Mouse (Mus musculus) thymus, postnatal 0 days (tissue): ENCODE measurements around the gene Emc4. TPM values are rescaled to one million over a fixed set of nuclear protein-coding genes. Genes with fewer than 3 reads are reported as not detected.

Experiments
- DNase-seq: peaks from one replicate; pipeline ENCODE4 v3.0.0-alpha.2; 2015; ENCODE audit warnings: low spot score
- polyA plus RNA-seq: library from polyadenylated mRNA; unstranded; fragments of >200 nt; fragmentation: Nextera tagmentation; extraction: Ambion mirVana; gene quantifications from 2 replicates; pipeline ENCODE4 v1.2.1, GENCODE M21; 2015

Gene Emc4
- polyA plus RNA-seq, 1 experiment from 2014 or later, result 127 TPM

DNA sequence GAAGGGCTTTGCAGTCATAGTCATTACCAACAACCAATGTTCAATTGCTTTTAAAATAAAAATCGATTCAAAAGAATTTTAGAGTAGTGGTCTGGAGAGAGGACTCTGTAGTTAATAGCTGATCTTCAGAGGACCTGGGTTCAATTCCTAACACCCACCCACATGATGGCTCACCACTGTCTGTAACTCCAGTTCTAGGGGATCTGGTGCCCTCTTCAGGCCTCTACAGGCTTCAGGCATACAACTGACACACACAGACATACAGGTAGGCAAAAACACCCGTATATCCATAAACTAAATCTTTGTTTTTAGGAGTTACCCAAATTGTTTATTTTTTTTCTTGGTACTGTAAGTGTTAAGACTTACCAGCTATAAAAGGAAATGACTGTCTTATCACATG lies 28.1 kb downstream of the Emc4 start:
- DNase-seq, result peak; percentile 6

DNA sequence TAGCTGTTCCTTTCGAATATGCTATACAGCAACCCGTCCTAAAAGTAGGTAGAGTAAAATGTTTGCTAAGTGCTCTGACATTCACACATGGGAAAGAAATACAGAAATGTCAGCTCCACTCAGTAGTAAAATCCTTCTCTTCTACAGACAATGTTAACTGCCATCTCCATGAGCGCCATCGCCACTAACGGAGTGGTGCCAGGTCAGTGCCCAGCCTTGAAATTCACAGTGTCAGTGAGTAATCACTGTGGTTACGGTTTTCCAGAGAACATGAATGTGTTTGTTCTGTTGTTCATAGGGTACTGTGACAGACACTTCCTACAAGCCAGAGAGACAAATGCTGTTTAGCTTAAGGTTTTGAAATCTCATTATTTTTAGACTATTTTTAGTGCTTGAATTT lies 30.6 kb downstream of the Emc4 start:
- no peak for DNase-seq

DNA sequence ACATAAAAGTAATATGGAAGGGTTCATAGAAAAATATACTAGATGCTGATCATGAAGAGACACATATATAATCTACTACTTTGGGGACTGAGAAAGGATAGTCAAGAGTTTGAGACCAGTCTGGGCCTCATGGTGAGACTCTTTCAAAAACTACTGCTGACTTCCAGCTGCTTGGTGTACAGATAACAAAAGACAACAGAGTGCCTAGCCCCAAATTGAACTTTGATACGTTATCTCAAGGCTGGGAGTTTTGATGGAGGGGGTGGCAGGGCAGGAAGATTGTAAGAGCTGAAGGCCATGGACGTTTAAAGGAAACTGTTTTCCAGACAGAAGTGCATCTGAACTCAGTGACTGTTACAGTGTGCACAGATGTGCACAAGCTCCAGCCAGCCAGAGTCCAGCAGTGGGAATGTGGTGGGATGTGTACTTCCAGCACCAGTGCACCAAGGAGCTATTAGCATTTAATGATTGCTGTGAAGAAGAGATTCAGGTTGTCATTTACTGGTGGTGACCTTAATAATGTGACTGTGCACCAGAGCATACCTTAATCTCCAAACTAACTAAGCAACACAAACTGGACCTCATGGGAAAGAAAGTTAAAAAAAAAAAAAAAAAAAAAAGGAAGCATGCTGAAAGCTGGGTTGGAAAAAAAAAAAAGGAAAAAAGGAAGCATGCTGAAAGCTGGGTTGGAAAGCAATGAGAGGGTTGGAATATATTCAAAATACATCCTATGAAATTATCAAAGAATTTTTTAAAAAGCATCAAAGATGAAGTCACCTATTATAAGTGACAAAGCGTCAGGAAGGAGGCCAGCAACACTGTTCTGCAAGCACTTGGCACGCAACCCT lies 35.6 kb downstream of the Emc4 start:
- no peak for DNase-seq

DNA sequence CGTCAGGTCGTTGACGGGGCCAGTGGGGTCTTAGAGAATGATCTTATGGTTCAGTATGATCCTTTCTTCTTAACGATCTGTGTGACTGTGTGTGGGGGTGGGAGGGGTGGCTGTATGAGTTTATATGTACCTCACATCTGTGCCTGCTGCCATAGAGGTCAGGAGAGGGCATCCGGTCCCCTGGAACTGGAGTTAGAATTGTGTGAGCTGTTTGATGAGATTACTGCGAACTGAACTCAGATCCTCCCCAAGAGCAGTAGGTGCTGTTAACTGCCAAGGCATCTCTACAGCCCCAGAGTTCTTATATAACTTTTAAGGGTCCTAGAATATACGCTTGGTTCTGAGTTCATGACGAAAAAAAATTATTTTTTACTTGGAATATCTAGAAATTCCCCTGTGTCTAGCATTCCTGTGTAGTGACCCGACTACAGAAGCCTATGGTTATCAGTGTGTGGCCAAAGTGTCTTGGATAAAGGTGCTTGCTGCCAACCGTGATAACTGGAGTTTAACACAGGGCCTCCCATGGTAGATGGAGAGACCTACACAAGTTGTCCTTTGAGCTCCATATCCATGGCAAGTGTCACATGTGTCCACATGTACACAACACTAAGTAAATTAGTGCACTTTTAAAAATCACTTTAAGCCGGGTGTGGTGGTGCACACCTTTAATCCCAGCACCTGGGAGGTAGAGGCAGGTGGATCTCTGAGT lies 39.6 kb downstream of the Emc4 start:
- no peak for DNase-seq

DNA sequence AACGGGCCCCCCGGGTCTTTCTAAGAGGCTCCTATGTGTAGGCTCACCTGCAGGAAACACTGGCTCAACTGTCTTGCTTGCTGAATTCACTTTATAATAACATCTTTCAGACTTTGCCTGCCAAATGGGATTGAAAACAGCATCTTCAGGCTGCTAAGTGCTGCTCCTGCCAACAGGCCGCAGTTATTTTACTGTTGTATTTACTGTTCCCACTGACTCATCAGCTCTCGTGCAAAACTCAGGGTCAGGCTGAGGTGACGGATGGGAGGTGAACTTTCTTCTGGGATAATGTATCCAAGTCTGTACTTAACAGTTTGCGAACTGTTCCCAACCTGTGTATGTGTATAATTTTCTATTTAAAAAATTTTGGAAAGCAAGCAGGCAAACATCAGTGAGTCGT lies 48.9 kb downstream of the Emc4 start:
- DNase-seq, result no peak

DNA sequence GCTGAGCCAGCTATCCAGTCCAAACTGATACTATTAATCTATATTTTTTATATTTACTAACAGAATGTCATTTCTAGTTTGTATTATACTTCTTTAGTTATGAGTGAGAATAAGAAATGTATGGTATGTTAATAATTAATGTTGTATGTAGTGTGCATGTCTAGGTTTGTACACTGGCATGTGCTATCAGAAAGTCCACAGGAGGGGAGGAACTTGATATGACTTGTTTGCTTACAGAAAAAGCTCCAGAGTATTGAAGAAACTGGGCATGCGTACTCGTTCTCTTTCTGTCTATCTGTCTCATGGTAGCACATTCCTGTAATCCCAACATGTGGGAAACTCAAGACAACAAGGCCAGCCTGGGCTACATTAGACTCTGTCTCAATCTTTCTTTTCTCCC lies 49.6 kb downstream of the Emc4 start:
- no peak for DNase-seq

DNA sequence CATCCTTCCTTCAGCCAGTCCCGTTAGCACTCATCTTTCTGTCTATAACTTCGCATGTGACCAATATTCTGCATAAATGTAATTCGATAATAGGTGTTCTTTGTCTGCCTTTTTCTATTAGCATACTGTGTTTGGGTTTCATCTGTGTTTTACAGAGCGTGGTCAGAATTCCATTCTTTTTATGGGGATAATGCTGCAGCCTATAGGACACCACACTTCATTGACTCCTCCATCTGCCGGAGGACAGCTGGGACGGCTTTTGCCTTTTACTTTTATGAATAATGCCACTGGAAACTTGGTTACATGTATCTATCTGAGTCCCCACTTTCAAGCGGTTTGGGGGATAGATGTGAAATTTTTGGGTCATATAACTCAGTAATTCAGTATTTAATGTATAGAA lies 52.2 kb downstream of the Emc4 start:
- no peak for DNase-seq

Other genes with a start within 250 kb of the Emc4 start
- not detected in 2 replicates for gene Olfr1316, start 233.1 kb downstream of the Emc4 start, polyA plus RNA-seq
- not detected in 2 replicates for gene Olfr1317, start 227.7 kb downstream of the Emc4 start, polyA plus RNA-seq
- 0.09 TPM in 1 of 2 replicates, not detected in the other for gene Olfr1318, start 213.8 kb downstream of the Emc4 start, polyA plus RNA-seq
- gene Lpcat4, start 128.6 kb downstream of the Emc4 start, polyA plus RNA-seq, result 8.1 and 11.4 TPM in 2 replicates
- 0.04 and 0.08 TPM in 2 replicates for gene Nutm1, start 108.7 kb downstream of the Emc4 start, polyA plus RNA-seq
- 283 and 333 TPM in 2 replicates for gene Nop10, start 106.1 kb downstream of the Emc4 start, polyA plus RNA-seq
- 15.8 and 19.4 TPM in 2 replicates for gene Slc12a6, start 102.2 kb downstream of the Emc4 start, polyA plus RNA-seq
- not detected in 2 replicates for gene Gm21985, start 101.7 kb downstream of the Emc4 start, polyA plus RNA-seq
- gene Katnbl1, start 11.2 kb upstream of the Emc4 start, polyA plus RNA-seq, result 33.1 and 33.2 TPM in 2 replicates
- 25.0 and 25.2 TPM in 2 replicates for gene Emc7, start 87.0 kb upstream of the Emc4 start, polyA plus RNA-seq
- gene Chrm5, start 112.7 kb upstream of the Emc4 start, polyA plus RNA-seq, result not detected in 2 replicates
- 5.2 and 6.0 TPM in 2 replicates for gene Aven, start 124.9 kb upstream of the Emc4 start, polyA plus RNA-seq